18 mouse cellular contexts compared by ENCODE assay signal in genomic region chr12:72244951-72245350, GRCm38 (mm10).
DNase-seq lines count a peak whose midpoint lies in the region; ATAC-seq and TF ChIP-seq lines count a peak whose summit lies in the region.
"Had no signal": no experiment of that assay in that cellular context is flagged by ENCODE, and none has a peak within 500 bp of the region (broad histone marks: within the 10 kb centered on the region; RNA-seq: fewer than 3 reads in every experiment).

No protein-coding gene starts in this region.

- H3K9me3 ChIP-seq in kidney, postnatal 0 days (replicated peaks; ENCODE audit: low read length), result no peaks in the 10 kb centered on the region
- no peaks in the 10 kb centered on the region for H3K9me3 ChIP-seq in kidney, embryonic 15.5 days (replicated peaks)
- H3K9me3 ChIP-seq in midbrain, embryonic 11.5 days (ENCODE audit: control insufficient read depth, low read length), result no peaks in the 10 kb centered on the region
- H3K9me3 ChIP-seq in midbrain, embryonic 10.5 days (replicated peaks), result no peaks in the 10 kb centered on the region
- H3K9me3 ChIP-seq in stomach, postnatal 0 days (ENCODE audit: control insufficient read depth, low read length), result no peaks in the 10 kb centered on the region
- H3K9me3 ChIP-seq: embryonic facial prominence, embryonic 12.5 days; hindbrain, embryonic 15.5 days; midbrain, embryonic 15.5 days had no signal

- H3K27me3 ChIP-seq in kidney, postnatal 0 days (ENCODE audit: insufficient read depth, low read length), result no peaks in the 10 kb centered on the region
- H3K27me3 ChIP-seq in kidney, embryonic 15.5 days, result no peaks in the 10 kb centered on the region
- H3K27me3 ChIP-seq in midbrain, embryonic 11.5 days (ENCODE audit: control insufficient read depth, insufficient read depth, low read length), result no peaks in the 10 kb centered on the region
- H3K27me3 ChIP-seq in midbrain, embryonic 10.5 days (ENCODE audit: low read depth, poor library complexity, severe bottlenecking), result no peaks in the 10 kb centered on the region
- H3K27me3 ChIP-seq in stomach, postnatal 0 days (ENCODE audit: control insufficient read depth, insufficient read depth, low read length), result no peaks in the 10 kb centered on the region
- H3K27me3 ChIP-seq: embryonic facial prominence, embryonic 12.5 days; hindbrain, embryonic 15.5 days; midbrain, embryonic 15.5 days had no signal

- no peak for ATAC-seq in kidney, postnatal 0 days (replicated peaks; ENCODE audit: low FRiP score, low read depth)
- no peak for ATAC-seq in kidney, embryonic 15.5 days (replicated peaks; ENCODE audit: low FRiP score)
- no peak for ATAC-seq in midbrain, embryonic 11.5 days (ENCODE audit: low FRiP score)
- no peak for ATAC-seq in stomach, postnatal 0 days (ENCODE audit: low FRiP score, low TSS enrichment)
- ATAC-seq: midbrain, embryonic 15.5 days had no signal

- TF ChIP-seq EP300 in stomach, postnatal 0 days (optimal IDR thresholded peaks at IDR 0.05), result no peak

- no peak overlapping the region for H3K9ac ChIP-seq in kidney, postnatal 0 days (ENCODE audit: low read depth, low read length)
- no peak overlapping the region for H3K9ac ChIP-seq in kidney, embryonic 15.5 days
- no peak overlapping the region for H3K9ac ChIP-seq in midbrain, embryonic 11.5 days (ENCODE audit: low read length)
- no peak overlapping the region for H3K9ac ChIP-seq in stomach, postnatal 0 days (ENCODE audit: low read length)
- H3K9ac ChIP-seq: embryonic facial prominence, embryonic 12.5 days; hindbrain, embryonic 15.5 days; midbrain, embryonic 15.5 days had no signal

- 92% methylated on average over 1 of the region's 1 CpGs for WGBS in kidney, postnatal 0 days
- WGBS in kidney, embryonic 15.5 days, result 89% methylated on average over 1 of the region's 1 CpGs
- WGBS in midbrain, embryonic 11.5 days, result 90% methylated on average over 1 of the region's 1 CpGs
- WGBS in midbrain, embryonic 10.5 days, result 98% methylated on average over 1 of the region's 1 CpGs
- WGBS in stomach, postnatal 0 days, result 91% methylated on average over 1 of the region's 1 CpGs

- no peaks in the 10 kb centered on the region for H3K36me3 ChIP-seq in kidney, postnatal 0 days (ENCODE audit: insufficient read depth, low read length)
- no peaks in the 10 kb centered on the region for H3K36me3 ChIP-seq in kidney, embryonic 15.5 days
- no peaks in the 10 kb centered on the region for H3K36me3 ChIP-seq in midbrain, embryonic 11.5 days (ENCODE audit: control insufficient read depth, insufficient read depth, low read length)
- H3K36me3 ChIP-seq in midbrain, embryonic 10.5 days, result no peaks in the 10 kb centered on the region
- H3K36me3 ChIP-seq in stomach, postnatal 0 days (ENCODE audit: control insufficient read depth, insufficient read depth, low read length), result no peaks in the 10 kb centered on the region
- H3K36me3 ChIP-seq: embryonic facial prominence, embryonic 12.5 days; hindbrain, embryonic 15.5 days; midbrain, embryonic 15.5 days had no signal

- H3K27ac ChIP-seq in kidney, postnatal 0 days, result no peak overlapping the region
- no peak overlapping the region for H3K27ac ChIP-seq in kidney, embryonic 15.5 days
- H3K27ac ChIP-seq in midbrain, embryonic 11.5 days (ENCODE audit: low read depth, low read length), result no peak overlapping the region
- no peak overlapping the region for H3K27ac ChIP-seq in midbrain, embryonic 10.5 days (replicated peaks)
- no peak overlapping the region for H3K27ac ChIP-seq in stomach, postnatal 0 days (replicated peaks)
- H3K27ac ChIP-seq: embryonic facial prominence, embryonic 12.5 days; hindbrain, embryonic 15.5 days; midbrain, embryonic 15.5 days had no signal

- no peak overlapping the region for H3K4me3 ChIP-seq in kidney, postnatal 0 days (replicated peaks; ENCODE audit: low read depth, low read length)
- H3K4me3 ChIP-seq in kidney, embryonic 15.5 days (replicated peaks), result no peak overlapping the region
- H3K4me3 ChIP-seq in midbrain, embryonic 11.5 days (ENCODE audit: low read depth, low read length), result no peak overlapping the region
- no peak overlapping the region for H3K4me3 ChIP-seq in midbrain, embryonic 10.5 days
- H3K4me3 ChIP-seq in stomach, postnatal 0 days (ENCODE audit: low read depth, low read length), result no peak overlapping the region
- H3K4me3 ChIP-seq: embryonic facial prominence, embryonic 12.5 days; hindbrain, embryonic 15.5 days; midbrain, embryonic 15.5 days had no signal

- peak; percentile 37; the same call in 1 of the 2 replicates for TF ChIP-seq CTCF in kidney, postnatal 0 days (IDR thresholded peaks at IDR 0.05; ENCODE audit: low read depth)
- peak; percentile 15; the same call in 1 of the 2 replicates for TF ChIP-seq CTCF in stomach, postnatal 0 days (IDR thresholded peaks at IDR 0.05; ENCODE audit: low read depth)

- H3K4me1 ChIP-seq in kidney, postnatal 0 days (replicated peaks; ENCODE audit: insufficient read depth, low read length), result no peaks in the 10 kb centered on the region
- no peaks in the 10 kb centered on the region for H3K4me1 ChIP-seq in kidney, embryonic 15.5 days
- no peaks in the 10 kb centered on the region for H3K4me1 ChIP-seq in midbrain, embryonic 11.5 days (ENCODE audit: control insufficient read depth, insufficient read depth, low read length)
- no peaks in the 10 kb centered on the region for H3K4me1 ChIP-seq in midbrain, embryonic 10.5 days
- no peaks in the 10 kb centered on the region for H3K4me1 ChIP-seq in stomach, postnatal 0 days (replicated peaks; ENCODE audit: control insufficient read depth, insufficient read depth)
- H3K4me1 ChIP-seq: embryonic facial prominence, embryonic 12.5 days; hindbrain, embryonic 15.5 days had no signal

- no peak overlapping the region for H3K4me2 ChIP-seq in kidney, postnatal 0 days (ENCODE audit: low read length)
- H3K4me2 ChIP-seq in kidney, embryonic 15.5 days, result no peak overlapping the region
- H3K4me2 ChIP-seq in midbrain, embryonic 11.5 days, result no peak overlapping the region
- no peak overlapping the region for H3K4me2 ChIP-seq in stomach, postnatal 0 days (replicated peaks; ENCODE audit: low read depth)
- H3K4me2 ChIP-seq: embryonic facial prominence, embryonic 12.5 days; hindbrain, embryonic 15.5 days; midbrain, embryonic 15.5 days had no signal

- peak; percentile 46 to 53 for DNase-seq in cerebellum, postnatal 10 days
- no peak for DNase-seq in cerebellum, adult 18-20 months
- no peak for DNase-seq in kidney, postnatal 0 days (ENCODE audit: low spot score)
- DNase-seq in midbrain, embryonic 11.5 days (ENCODE audit: low spot score, missing footprints), result peak; percentile 62
- no peak for DNase-seq in midbrain, embryonic 10.5 days (ENCODE audit: low spot score)
- DNase-seq in stomach, postnatal 0 days (ENCODE audit: low spot score), result no peak
- no peak for DNase-seq in left cerebral cortex, adult 11 months (ENCODE audit: low spot score)
- DNase-seq: cerebellum, adult 11 months; gastrocnemius, postnatal 10 days; heart, postnatal 10 days; kidney, adult 9 months; lung, adult 2 months; right cerebral cortex, adult 18-20 months; thymus, adult 18-20 months had no signal

Comparison
In these comparisons a context has a peak if more than half of its experiments do, and no peak if none do; other contexts are left out.
1. DNase-seq: peak in cerebellum, postnatal 10 days (2 of 2) and midbrain, embryonic 11.5 days (single experiment); none in cerebellum, adult 18-20 months (0 of 2), kidney, postnatal 0 days (single experiment), midbrain, embryonic 10.5 days (single experiment), stomach, postnatal 0 days (single experiment) and left cerebral cortex, adult 11 months (single experiment).